Mouse (Mus musculus) thymus, adult 18-20 months (tissue): ENCODE results near the gene B830017H08Rik.
A peak's percentile ranks its signal among the peaks of the same experiment; 100 is the strongest.

Source experiments
- DNase-seq, 2 experiments: peaks; one replicate each; pipeline ENCODE4 v3.0.0; 2022; ENCODE audit warnings: mixed read lengths in 2 of 2

B830017H08Rik gene

DNA sequence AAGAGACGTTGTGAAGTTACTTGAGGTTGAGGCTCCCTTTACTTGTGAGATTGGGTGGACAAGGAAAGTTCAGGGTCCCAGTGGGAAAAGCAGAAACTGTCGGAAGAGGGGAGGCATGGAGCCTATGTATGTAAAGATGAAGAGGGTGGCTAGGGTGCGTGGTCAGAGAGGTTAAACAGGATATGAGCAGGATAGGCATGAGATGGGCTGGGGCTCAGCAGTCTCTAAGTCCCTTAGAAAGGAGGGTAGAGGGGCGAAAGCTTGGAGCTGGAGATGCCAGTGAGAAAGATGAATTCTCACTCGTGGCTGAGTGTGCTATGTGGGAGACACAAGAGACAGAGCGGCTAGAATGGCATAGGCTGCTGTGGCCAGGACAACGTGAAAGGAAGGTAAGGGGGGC, at the start of gene B830017H08Rik:
B830017H08Rik (plus strand) TSS at position 301 of the 400 bp plus-strand sequence.
- DNase-seq = no peak

DNA sequence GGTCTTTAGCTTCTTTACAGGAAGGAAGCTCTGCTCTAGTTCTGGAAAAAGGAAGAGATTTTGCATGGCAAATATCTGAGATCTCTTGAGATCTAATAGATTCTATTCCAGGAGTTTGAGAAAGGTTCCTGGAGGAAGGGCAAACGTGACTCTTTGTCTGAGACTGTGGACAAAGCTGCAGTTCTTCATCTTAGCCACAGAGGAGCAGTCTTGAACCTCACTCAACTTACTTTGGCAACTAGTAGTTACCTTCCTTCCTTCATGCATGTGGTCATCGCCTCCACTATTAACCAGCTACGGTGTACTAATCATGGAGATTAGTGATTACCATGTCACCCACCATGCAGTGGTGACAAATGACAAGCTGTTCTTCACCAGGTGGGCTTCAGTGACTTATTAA, 47.6 kb upstream of the B830017H08Rik start:
- DNase-seq = no peak

DNA sequence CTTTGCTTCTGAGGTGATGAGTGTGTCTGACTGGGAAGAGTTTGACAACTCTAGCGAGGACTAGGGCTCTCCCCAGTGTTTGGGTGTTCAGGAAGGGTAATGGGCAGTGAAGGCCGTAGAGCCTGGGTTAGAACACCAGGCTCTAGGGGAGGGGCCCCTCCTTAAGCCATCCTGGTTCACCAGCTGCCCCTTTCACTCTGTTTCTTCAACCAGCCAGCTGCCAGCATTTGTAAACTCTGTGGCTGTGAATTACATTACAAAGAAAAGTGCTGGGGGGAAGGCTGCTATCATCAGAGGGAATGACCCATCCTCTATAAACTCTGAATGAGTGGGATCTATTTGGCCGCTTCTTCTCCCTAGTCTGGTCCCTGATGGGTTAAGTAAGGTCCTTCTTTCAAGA, 40.2 kb upstream of the B830017H08Rik start:
- no peak for DNase-seq

DNA sequence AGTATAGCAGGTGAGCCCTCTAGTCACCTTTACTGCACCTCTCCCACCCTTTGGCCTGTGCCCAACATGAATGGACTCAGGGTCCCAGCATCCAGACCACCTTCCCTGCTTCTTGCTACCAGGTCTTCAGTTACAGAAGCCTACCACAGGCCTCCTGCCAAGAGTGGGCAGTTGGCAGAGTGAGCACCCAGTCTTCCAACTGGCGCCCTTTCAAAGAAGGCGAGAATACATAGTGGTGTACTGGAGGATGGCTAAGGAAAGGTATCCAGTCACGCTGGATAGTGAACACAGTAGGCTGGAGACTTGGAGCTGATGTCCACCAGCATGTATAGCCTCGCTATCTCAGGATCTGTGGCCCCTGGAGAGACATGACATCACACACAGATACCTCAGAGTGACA, 38.9 kb upstream of the B830017H08Rik start:
- no peak for DNase-seq

DNA sequence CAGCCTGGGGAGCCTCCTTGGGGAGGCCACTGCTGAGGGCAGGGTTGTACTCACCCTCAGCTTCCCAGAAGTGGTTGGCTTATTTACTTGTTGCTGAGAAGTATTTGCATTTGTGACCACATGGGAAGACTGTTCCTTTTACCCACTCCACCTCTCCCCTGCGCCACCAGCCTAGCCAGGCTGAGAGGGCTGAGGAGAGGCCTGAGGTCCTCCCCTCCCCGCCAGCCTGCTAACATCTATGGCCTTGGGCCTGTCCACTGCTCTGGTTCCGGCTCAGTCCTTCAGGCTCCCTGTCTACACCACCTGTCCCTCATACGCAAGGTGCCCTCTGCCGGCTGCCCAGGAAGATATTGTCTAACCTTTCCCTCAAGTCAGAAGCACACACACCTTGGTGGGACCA, 37.3 kb upstream of the B830017H08Rik start:
- DNase-seq = no peak

DNA sequence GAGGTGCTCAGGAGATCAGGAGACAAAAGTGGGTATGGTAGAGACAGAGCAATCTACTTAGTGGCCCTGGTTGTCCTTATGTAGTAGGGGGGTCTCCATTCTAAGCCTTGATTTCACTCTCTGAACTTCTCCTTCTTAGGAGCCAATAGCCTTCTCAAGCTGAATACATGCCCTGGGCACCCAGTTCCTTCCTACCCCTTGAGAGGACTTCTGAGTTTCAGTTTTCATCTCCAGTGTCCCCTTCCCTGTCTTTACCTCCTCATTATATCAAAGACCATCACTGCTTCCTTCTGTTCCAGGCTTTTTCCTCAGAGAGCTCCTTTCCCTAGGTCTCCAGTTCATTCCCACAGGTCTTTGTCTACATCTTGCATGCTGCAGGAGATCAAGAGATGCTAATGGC, 36.4 kb upstream of the B830017H08Rik start:
- no peak for DNase-seq

DNA sequence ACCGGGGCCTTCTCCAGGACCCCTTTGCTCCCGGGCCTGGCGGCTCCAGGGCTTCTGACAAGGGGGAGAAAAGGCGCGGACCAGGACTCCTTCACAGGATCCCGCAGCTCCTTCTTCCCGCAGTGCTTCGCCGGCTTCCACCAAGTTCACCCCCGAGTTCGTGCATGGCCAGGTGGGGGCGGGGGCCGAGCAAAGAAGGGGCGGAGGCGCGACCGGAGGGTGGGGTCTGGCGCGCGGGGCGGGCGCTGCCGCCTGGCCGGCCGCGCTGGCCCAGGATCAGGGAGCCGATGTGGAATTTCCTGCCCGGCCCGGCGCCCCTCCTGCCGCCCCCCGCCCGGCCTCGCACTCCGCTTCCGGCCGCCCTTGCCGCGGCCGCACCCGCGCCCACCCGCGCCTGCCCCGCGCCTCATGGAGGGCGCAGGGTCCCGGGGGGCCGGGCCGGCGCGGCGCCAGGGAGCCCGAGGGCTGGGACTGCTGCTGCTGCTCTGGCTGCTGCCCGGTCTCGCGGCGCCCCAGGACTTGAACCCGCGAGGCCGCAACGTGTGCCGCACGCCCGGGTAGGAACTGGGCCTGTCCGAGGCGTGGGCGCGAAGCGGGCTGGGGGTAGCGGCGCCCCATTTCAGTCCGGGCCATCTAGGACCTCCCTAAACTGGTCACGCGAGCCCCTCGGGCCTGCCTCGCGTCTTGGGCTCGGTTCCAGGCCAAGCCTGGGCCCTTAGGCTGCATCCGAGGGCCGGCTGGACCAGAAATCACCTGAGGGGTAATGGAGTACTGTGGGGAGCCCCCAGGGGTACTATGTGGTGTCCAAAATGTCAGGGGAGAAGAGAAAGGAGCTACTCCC, 35.7 kb upstream of the B830017H08Rik start, which contains the start of gene Scarf2:
Scarf2 (plus strand) TSS at position 312 of the 841 bp plus-strand sequence.
- no peak for DNase-seq

DNA sequence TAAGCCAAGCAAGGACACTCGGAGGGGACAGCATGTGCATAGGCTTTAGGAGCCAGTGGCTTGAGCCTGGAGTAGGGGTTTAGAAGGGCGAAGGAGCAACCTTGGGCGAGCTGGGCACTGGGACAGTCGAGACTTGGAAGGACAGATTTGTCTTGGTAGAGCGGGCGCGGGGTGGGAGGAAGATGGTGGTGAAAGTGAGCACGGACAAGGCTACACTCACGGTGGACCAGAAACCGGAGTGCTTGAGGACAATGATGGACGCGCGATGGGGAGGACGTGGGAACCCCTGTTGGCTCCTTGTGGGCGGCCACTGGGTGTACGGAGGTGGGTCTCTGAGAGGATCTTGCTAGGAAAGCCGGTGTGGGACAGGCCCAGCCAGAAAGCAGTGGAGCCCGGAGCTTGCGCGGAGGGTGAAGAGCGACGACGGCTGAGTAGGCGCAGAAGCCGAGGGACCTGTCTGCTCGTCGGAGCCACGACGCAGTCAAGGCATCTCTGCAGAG, 35.1 kb upstream of the B830017H08Rik start:
- DNase-seq = no peak

DNA sequence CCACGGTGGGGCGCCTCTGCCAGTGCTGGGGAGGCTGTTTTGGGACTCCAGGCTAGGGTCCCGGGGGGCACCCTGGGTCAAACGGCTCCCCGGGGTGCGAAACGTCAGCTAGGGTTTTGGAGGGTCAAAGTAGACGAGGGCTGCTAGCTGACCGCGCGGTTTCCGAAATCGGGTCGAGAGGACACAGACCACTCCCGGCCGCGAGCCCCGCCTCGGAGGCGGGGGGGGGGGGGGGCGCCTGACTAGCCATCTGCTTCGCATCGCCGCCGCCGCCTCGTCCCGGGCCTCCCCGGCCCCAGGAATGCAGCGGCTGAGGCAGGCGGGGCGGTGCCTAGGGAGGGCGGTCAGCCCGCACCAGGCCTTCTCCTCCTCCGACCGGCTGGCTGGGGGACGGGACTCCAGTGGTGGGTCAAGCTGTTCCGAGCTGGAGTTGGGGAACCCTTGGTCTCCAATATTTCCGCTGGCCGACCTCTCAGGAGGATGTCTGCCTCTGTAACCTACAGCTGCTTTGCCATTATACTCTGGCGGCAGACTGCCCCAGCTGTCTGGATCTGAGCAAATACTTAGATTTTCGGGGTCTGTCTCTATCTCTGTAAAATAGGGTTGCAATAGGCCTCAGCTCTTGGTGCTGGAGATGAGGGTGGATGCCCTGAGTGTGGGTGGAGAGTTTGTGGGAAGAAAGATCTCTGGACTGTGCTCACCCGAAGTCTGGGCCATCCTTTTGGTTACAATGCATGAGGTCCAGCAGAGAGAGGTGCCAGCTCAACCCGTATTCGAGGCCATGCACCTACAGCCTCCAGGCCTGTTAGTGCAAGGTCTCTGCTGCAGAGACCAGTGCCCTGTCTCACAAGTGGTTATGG, 34.4 kb upstream of the B830017H08Rik start:
- DNase-seq = no peak

DNA sequence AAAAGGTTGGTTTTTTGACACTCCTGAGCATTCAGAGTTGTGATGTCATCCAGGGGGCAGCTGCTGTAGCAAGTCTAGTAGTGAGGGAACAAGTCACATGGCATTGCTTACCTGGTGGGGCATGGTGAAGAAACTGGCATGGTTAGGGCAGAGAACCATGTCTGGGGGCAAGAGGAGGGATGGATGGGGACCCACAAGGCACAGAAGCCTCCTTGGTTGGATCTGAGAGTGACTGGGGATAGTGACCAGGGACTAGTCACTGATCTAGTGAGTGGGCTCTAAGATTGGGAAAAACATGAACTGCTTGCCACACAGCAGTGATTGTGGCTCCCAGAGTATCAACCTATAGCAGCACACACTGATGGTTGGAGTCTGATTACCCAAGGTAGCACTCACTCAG, 33.3 kb upstream of the B830017H08Rik start:
- no peak for DNase-seq

DNA sequence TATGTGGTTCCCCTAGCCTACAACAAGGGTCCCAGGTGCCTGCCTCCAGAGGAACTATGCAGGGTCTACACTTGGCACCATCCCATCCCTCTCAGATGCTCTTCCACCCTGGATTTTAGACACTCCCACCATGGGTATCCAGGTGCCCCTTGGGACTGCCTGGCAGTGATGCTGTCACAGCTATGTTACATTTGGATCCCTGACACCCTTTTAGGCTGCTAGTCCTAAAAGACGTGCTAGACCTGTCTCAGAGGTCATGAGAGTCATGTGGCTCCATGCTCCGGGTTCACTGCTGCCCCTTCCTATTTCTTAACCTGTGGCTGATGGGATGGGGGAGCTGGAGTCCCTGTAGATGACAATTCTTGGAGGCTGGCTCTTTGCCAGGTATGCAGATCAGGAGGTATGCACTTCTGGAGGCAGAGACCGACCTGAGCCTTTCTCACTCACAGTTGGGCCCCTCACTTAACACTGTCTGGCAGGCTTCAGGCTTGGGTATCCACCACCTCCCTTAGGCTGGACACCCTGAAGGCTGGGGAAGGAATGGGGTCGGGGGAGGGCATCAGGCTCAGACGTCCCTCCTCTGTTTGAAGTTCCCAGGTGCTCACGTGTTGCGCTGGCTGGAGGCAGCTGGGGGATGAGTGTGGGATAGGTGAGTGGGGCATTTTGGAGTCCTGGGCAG, 31.0 kb upstream of the B830017H08Rik start:
- DNase-seq = no peak

DNA sequence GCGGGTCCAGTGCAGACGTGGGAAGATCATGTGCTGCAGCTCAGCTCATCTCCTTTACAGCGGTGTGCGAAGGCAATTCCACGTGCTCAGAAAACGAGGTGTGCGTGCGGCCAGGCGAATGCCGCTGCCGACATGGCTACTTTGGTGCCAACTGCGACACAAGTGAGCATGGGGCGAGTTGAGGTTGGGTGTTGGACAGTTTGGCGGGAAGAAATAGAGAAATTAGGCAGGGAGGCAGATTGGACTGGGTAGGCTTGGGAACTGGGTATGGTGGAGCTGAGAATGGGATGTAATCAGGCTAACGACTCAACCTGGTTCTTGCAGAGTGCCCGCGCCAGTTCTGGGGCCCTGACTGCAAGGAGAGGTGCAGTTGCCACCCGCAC, 30.5 kb upstream of the B830017H08Rik start:
- DNase-seq = no peak

DNA sequence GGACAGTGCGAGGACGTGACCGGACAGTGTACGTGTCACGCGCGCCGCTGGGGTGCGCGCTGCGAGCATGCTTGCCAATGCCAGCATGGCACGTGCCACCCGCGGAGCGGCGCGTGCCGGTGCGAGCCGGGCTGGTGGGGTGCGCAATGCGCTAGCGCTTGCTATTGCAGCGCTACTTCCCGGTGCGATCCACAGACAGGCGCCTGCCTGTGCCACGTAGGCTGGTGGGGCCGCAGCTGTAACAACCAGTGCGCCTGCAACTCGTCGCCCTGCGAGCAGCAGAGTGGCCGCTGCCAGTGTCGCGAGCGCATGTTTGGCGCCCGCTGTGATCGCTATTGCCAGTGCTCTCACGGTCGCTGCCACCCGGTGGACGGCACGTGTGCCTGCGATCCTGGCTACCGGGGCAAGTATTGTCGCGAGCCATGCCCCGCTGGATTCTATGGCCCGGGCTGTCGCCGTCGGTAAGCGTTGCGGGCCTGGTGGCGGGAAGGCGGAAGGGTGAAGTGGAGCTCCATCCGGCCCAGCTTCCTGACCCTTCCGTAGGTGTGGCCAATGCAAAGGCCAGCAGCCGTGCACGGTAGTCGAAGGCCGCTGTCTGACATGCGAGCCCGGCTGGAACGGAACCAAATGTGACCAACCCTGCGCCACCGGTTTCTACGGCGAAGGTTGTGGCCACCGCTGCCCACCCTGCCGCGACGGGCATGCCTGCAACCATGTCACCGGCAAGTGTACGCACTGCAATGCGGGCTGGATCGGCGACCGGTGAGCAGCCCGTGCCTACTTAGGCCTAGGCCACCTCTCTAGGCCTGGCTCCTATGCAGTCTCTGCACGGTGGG, 29.9 kb upstream of the B830017H08Rik start:
- DNase-seq = no peak

DNA sequence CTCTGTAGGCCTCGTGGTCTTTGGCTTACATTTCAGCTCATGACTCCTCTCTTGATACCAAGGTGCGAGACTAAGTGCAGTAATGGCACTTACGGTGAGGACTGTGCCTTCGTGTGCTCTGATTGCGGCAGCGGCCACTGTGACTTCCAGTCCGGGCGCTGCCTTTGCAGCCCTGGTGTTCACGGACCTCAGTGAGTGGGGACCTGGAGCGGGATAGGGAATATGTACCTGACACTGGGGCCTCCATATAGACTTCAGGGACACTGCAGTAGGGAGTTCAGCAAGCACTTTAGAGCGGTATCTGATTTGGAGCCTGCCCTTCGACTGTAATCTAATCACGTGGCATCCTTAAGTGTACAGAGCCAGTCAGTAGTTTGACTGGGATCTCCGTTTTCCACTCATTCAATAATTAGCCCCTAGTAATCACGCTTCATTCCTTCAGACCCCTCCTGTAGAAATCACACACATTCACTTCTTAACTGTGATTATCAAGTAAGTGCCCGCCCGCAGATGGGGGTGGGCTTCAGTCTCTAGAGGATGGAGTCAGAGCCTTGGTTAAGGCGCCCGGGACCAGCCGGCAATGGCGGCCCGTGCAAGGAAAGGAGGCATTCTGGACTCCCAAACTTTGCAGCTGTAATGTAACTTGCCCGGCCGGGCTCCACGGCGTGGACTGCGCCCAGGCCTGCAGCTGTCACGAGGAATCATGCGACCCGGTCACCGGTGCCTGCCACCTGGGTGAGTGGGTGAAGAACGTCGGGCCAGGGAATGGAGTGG, 29.1 kb upstream of the B830017H08Rik start:
- DNase-seq = no peak

DNA sequence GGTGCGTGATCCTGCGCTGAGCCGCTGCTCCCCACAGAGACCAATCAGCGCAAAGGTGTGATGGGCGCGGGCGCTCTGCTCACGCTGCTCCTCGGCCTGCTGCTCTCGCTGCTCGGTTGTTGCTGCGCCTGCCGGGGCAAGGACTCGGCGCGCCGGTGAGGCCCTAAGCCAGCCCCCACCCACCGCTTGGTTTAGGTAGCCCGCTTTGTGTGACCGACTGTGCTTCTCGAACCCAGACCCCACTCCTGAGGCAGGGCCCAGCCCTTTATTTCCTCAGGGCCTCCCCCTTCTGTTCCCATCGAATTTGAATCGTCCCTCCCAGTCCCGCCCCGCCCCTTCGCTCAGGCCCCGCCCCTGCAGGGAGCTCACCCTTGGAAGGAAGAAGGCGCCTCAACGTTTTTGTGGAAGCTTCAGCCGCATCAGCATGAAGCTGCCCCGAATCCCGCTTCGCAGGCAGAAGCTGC, 28.4 kb upstream of the B830017H08Rik start:
- no peak for DNase-seq

DNA sequence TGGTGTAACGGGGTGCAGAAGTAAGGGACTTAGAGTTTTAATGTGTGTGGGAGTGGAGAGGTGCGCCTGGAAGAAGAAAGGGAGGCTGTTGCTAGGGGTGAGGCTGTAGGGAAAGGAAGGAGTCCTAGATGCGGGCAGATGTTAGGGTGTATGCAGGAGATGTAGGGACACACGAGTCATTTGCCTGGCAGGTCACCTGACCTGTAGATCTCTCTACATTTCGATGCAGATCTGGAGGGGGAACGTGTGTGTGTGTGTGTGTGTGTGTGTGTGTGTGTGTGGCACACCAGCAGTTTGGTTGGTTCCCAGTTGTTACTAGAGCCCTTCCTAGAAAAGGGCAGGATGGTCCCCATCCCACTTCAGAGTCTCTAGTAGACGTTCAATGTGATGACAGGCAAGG, 27.9 kb upstream of the B830017H08Rik start:
- no peak for DNase-seq

DNA sequence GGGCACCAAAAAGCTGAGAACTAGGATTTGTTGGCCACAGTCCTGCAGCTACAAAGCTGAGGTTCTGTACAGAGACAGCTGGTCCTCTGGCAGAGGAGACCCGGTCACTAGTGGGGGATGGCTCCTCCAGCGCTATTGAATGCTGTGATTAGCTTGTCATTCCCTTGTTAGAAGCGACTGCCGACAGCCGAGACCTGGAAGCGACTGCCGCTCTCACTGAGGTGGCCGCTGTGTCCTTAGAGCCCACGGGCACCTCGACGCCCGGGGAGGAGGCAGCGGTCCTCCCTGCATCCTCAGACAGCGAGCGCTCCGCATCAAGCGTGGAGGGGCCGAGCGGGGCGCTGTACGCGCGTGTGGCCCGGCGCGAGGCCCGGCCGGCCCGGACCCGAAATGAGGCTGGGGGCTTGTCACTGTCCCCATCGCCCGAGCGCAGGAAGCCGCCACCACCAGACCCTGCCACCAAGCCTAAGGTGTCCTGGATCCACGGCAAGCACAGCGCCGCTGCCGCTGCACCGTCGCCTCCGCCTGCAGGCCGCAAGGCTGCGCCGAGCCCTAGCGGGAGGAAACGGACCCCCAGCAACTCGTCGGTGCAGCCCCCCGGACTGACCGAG, 26.2 kb upstream of the B830017H08Rik start:
- DNase-seq = peak in 1 of 2 experiments; percentile 40

DNA sequence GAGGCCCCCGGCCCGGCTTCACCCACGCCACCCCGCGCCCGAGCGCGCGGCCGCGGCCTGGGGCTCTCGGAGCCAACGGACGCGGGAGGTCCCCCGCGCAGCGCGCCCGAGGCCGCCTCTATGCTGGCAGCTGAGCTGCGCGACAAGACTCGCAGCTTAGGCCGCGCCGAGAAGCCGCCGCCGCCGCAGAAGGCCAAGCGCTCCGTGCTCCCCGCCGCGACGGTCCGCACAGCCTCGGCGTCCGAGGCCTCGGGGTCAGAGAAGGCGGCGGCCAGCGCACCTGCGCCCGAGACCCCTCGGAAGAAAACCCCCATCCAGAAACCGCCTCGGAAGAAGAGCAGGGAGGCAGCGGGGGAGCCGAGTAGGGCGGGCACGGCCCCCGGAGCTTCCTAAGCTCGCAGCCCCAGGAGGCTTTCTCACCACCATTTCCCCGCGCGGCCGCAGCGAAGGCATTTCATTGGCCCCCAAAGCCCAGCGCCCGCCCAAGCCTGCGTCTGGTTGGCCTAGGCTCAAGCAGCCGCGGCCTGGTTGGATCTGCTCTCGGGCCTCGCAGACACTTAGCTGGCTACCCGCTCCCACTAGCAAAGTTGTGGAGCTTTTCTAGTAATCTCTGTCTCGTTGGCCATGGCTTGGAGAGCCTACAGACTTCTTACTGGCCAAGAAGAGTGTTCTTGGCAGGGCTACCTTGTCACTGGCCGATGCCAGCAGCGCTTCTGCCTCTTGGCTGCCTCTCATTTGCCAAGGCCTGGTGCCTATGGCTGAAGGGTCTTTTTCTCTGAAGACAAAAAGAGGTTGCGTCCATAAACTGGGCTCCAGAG, 25.5 kb upstream of the B830017H08Rik start:
- peak; percentile 83 to 84 for DNase-seq

DNA sequence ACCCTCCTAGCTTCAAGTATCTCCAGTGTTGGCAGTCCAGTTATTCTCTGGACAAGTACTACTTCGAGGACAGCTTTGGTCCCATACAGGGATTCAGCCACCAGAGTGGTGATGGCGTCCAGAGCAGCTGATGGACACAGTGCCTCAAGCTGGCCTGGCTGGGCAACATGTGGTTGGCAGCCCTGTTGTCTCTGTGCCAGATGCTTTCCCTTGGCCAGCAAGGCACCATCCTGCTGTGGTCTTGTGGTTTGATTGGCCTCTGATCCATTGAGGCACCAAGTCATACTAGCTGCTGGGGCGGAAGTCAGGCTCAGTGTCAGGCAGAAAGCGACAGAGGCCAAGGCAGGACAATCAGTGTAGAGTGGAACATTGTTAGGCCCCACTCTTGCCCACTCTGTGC, 23.8 kb upstream of the B830017H08Rik start:
- DNase-seq = no peak

DNA sequence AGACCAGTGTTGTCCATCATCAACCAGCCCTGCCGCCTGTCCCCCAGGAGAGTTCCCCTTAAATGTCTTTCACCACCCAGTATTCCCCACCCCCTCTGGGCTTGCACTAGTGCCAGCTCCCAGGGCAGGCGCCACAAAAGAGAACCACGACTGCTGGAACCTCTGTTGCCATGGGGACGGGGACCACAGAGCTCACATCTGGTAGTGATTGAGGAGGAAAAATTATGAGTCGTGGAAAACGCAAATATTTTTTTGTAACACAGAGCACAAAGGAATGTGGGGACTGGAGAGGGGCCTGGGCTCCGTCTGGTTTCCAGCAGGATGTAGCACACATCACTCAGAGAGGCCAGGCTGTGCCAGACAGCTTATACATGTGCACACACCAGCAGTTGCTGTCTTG, 23.2 kb upstream of the B830017H08Rik start:
- DNase-seq = no peak
